Mouse (Mus musculus) midbrain, embryonic 13.5 days (tissue): ENCODE measurements around the gene B4galt7. TPM values are rescaled to one million over a fixed set of nuclear protein-coding genes. Genes with fewer than 3 reads are reported as not detected.
"Not testable (repeated sequence)": the region's sequence is repeated elsewhere in the genome, so short reads cannot be mapped to it uniquely, and the experiment has no call there.

Experiments
- ATAC-seq: fragments of 200-750 bp; cut with Nextera tagmentation; 2 replicates; pipeline ENCODE4 v1.8.0; 2017; ENCODE audit warnings: mild to moderate bottlenecking, moderate TSS enrichment, moderate library complexity
- H3K27ac ChIP-seq: fragments of 300-500 bp; sonication (generic); 2 replicates; pipeline ENCODE4 v1.5.1; 2015; ENCODE audit warnings: inconsistent platforms, mild to moderate bottlenecking, moderate library complexity
- H3K27me3 ChIP-seq: fragments of 300-500 bp; sonication (generic); 2 replicates; pipeline ENCODE4 v1.6.1; 2015; ENCODE audit warnings: mild to moderate bottlenecking, inconsistent platforms
- H3K36me3 ChIP-seq: fragments of 300-500 bp; sonication (generic); 2 replicates; pipeline ENCODE4 v1.6.1; 2015; ENCODE audit warnings: mild to moderate bottlenecking, inconsistent platforms
- H3K4me1 ChIP-seq: fragments of 300-500 bp; sonication (generic); replicated peaks from 2 replicates; pipeline ENCODE4 v1.6.1; 2015; ENCODE audit warnings: inconsistent platforms
- H3K4me2 ChIP-seq: fragments of 300-500 bp; sonication (generic); replicated peaks from 2 replicates; pipeline ENCODE4 v1.6.1; 2015; ENCODE audit warnings: moderate library complexity, mild to moderate bottlenecking, inconsistent platforms
- H3K4me3 ChIP-seq: fragments of 300-500 bp; sonication (generic); replicated peaks from 2 replicates; pipeline ENCODE4 v1.5.1; 2015; ENCODE audit warnings: mild to moderate bottlenecking, inconsistent platforms
- H3K9ac ChIP-seq: fragments of 300-500 bp; sonication (generic); replicated peaks from 2 replicates; pipeline ENCODE4 v1.6.1; 2015; ENCODE audit warnings: mild to moderate bottlenecking, inconsistent platforms
- H3K9me3 ChIP-seq: fragments of 300-500 bp; sonication (generic); 2 replicates; pipeline ENCODE4 v1.6.1; 2016; ENCODE audit warnings: mild to moderate bottlenecking, inconsistent platforms
- WGBS: fragments of 180-500 bp; shearing (Covaris S2); methylation state at CpG from one replicate; pipeline ENCODE4 v1.1.7; 2015; 5-methylcytosine and 5-hydroxymethylcytosine counted together
- polyA plus RNA-seq: library from polyadenylated mRNA; unstranded; fragments of >200 nt; fragmentation: Nextera tagmentation; extraction: Ambion mirVana; gene quantifications from 2 replicates; pipeline ENCODE4 v1.2.1, GENCODE M21; 2015

Gene B4galt7
- polyA plus RNA-seq, 1 experiment from 2014 or later, result 45.5 TPM

DNA sequence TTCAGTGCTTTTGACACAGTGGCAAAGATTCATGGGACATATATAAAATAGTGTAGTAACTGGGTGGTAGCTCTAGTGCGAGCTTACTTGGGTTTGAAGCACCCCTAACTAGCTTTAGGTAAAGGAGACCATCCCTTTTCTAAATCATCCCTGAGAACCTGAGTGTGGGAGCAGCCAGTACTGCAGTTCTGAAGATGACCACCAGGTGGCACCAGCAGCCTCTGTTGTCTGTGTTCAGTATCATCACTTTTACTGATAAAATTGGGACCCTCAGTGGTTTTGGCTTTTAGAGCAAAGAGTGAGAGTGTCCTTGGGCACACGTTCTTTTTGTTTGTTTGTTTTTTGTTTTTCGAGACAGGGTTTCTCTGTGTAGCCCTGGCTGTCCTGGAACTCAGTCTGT, 1.9 kb downstream of the B4galt7 start:
- Histone ChIP-seq H3K27ac (no peak overlapping the region), H3K4me3 (no peak overlapping the region), H3K4me2 (peak overlapping the region; percentile 80), H3K9ac (no peak overlapping the region), H3K27me3 (no peaks in the 10 kb centered on the region), H3K4me1 (peaks cover 27% of the 10 kb centered on the region), H3K36me3 (peaks cover 49% of the 10 kb centered on the region), H3K9me3 (no peaks in the 10 kb centered on the region)
- no peak for ATAC-seq
- 9% methylated on average over 3 of the region's 3 CpGs for WGBS

DNA sequence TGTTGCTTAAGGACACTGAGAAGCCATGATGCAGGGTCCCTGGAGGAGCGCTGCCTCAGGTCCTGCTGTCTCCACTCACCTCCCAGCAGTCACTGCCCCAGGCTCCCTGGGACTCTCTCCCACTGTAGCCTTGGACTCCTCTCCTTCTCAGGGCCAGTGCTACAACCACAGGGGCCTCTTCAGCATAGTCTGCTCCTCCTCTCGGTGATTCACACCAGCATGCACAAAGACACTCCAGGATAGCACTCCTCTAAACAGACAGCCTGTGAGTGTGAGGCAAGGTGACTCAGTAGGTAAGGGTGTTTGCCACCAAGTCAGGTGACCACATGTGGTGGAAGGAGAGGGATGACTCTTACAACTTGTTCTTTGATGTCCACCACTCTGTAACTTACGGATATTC, 4.9 kb downstream of the B4galt7 start:
- Histone ChIP-seq H3K4me3 (no peak overlapping the region), H3K9me3 (no peaks in the 10 kb centered on the region), H3K9ac (no peak overlapping the region), H3K4me2 (no peak overlapping the region), H3K27ac (no peak overlapping the region), H3K36me3 (peaks cover 60% of the 10 kb centered on the region), H3K27me3 (no peaks in the 10 kb centered on the region), H3K4me1 (peaks cover 20% of the 10 kb centered on the region)
- no peak for ATAC-seq
- WGBS, result 90% methylated on average over 3 of the region's 3 CpGs

DNA sequence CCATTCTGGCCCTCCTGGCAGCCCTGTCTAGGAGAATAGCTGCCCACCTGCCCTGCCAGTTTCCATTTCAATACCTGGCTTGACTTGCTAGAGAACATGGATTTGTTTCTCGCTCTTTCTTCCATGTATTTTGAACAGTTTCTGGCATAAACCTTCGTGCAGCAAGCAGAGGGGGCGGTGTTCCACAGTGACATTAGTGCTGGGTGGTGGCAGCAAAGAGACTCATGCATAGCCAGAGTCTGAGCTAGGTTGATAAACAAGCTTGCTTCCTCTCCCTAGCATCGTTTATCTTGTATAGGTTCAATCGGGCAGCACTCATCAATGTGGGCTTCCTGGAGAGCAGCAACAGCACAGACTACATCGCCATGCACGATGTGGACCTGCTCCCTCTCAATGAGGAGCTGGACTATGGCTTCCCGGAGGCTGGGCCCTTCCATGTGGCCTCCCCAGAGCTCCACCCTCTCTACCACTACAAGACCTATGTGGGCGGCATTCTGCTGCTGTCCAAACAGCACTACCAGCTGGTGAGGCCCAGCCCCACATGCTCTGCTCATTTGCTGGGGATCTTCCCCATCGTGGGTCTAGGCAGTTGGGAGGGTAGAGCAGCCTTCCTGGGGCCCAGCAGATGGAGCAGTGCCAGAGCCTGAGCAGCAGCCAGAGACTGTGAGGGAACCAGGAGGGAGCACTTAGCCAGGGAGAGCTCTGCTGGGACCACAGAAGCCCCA, 7.4 kb downstream of the B4galt7 start:
- no peak for ATAC-seq
- no peak overlapping the region for H3K4me2 ChIP-seq
- H3K36me3 ChIP-seq, result peaks cover 82% of the 10 kb centered on the region

DNA sequence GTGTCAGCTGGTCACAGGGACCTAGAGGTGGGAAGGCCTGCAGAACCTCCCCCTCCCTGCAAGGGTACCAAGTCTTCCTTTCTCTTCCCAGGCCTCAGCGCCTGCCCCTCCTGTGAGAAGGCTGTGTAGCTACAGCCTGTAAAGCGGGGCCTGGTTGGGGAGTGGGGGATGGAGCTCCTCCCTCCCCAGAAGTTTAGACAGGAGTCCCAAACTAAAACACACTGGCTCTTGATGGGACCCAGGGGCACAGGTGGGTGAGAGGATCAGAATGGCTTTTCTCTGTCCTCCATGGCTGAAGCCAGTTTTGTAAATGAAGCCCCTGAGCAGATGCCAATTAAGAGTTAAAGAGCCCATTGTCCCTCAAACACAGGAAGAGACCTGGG, 7.9 kb downstream of the B4galt7 start:
- no peak for ATAC-seq
- H3K4me1 ChIP-seq, result no peaks in the 10 kb centered on the region; the same call in 1 of the 2 replicates
- no peak overlapping the region for H3K9ac ChIP-seq
- peaks cover 82% of the 10 kb centered on the region for H3K36me3 ChIP-seq
- H3K4me3 ChIP-seq, result no peak overlapping the region
- no peaks in the 10 kb centered on the region for H3K9me3 ChIP-seq
- H3K27me3 ChIP-seq, result no peaks in the 10 kb centered on the region
- H3K4me2 ChIP-seq, result no peak overlapping the region
- no peak overlapping the region for H3K27ac ChIP-seq
- WGBS, result 89% methylated on average over 2 of the region's 2 CpGs

More for the DNA sequence above, 7.4 kb downstream of the B4galt7 start:
- Histone ChIP-seq H3K4me1 (peaks cover 5% of the 10 kb centered on the region), H3K4me3 (no peak overlapping the region), H3K9ac (no peak overlapping the region), H3K9me3 (no peaks in the 10 kb centered on the region), H3K27me3 (no peaks in the 10 kb centered on the region), H3K27ac (no peak overlapping the region)
- 87% methylated on average over 10 of the region's 10 CpGs for WGBS

DNA sequence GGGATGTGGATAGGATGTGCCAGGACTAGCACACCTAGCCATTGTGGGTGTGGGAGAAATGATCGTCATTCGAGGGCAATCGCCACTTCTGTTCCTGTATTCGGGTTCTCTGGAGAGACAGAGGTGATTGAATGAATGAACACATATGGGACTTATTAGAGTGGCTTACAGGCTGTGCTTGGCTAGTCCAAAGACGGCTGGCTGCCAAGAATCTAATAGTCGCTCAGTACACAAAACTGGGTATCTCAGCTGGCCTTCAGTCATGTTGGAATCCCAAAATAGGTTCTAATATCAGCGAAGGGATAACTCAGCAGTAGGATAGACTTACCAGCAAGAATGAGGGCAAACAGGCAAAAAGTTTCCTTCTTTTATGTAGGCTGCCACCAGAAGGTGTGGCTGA, 12.3 kb downstream of the B4galt7 start:
- Histone ChIP-seq H3K4me1 (no peaks in the 10 kb centered on the region), H3K4me3 (no peak overlapping the region), H3K4me2 (no peak overlapping the region), H3K27me3 (no peaks in the 10 kb centered on the region), H3K27ac (no peak overlapping the region), H3K9ac (no peak overlapping the region; the same call in 1 of the 2 replicates), H3K36me3 (peaks cover 56% of the 10 kb centered on the region), H3K9me3 (no peaks in the 10 kb centered on the region)
- WGBS, result 95% methylated on average over 7 of the region's 7 CpGs
- no peak for ATAC-seq

DNA sequence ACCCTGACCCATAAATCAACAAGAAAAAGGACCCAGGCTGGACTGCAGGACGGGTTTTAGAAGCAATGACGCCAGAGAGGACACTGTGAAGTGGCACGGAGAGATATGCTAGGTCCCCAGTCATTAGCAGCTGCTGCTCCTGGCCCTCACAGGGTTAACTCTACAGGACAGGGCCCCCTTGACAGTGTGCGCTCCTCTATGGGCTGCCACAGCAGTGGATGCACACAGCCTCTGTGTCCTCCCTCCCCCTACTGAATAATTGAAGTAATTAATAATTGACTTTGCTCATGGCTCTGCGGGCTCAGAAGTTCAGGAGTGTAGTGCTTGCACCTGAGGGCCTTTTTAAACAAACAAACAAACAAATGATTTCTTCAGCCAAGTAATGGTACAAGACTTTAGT, 13.8 kb downstream of the B4galt7 start:
- Histone ChIP-seq H3K27me3 (no peaks in the 10 kb centered on the region), H3K4me2 (no peak overlapping the region), H3K4me1 (no peaks in the 10 kb centered on the region), H3K4me3 (no peak overlapping the region), H3K9ac (no peak overlapping the region), H3K9me3 (no peaks in the 10 kb centered on the region), H3K27ac (no peak overlapping the region), H3K36me3 (peaks cover 41% of the 10 kb centered on the region)
- 55% methylated on average over 5 of the region's 5 CpGs for WGBS
- no peak for ATAC-seq

DNA sequence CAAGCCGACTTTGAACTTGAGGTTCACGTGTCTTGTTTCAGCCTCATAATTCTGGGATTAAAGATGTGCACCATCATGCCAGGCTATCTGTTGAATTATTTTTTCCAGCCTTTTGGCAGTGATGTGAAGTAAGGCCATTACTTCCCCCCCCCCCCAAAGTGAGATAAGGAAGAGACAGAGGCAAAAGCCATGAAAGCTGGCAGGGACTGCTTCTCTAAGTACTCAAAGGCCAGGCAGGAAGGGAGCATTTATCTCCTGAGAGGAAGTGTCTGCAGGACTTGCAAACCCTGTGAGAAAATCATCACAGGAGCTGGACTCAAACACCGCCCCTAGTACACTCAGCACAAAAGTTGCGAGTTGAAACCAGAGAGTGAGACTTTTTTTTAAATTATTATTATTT, 19.6 kb downstream of the B4galt7 start:
- 94% methylated on average over 4 of the region's 4 CpGs for WGBS
- no peak overlapping the region for H3K27ac ChIP-seq
- 0 out of 2 replicates have a peak, but pooled peaks cover 3% of the 10 kb centered on the region for H3K36me3 ChIP-seq
- H3K4me2 ChIP-seq, result no peak overlapping the region
- no peak for ATAC-seq
- H3K27me3 ChIP-seq, result no peaks in the 10 kb centered on the region
- no peaks in the 10 kb centered on the region for H3K9me3 ChIP-seq
- H3K4me3 ChIP-seq, result no peak overlapping the region
- no peak overlapping the region for H3K9ac ChIP-seq
- H3K4me1 ChIP-seq, result peaks cover 16% of the 10 kb centered on the region

DNA sequence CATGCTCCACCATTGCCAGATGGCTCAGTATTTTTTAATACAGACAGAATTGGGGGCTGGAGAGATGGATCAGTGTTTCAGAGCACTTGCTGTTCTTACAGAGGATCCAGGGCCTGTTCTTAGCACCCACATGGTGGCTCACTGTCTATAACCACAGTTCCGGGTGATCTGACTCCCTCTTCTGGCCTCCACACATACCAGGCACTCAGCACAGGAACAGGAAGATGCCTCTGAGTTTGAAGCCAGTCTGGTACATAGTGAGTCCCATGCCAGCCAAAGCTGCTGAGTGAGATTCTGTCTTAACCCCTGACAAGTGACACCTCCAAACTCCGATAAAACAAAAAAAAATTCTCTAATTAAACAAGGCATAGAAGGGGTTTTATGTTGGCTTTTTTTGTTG, 20.6 kb downstream of the B4galt7 start:
- peaks cover 24% of the 10 kb centered on the region for H3K4me1 ChIP-seq
- H3K4me2 ChIP-seq, result no peak overlapping the region
- no peak for ATAC-seq
- H3K36me3 ChIP-seq, result peaks cover 5% of the 10 kb centered on the region; the same call in 1 of the 2 replicates
- H3K9me3 ChIP-seq, result no peaks in the 10 kb centered on the region
- WGBS, result 75% methylated on average over 2 of the region's 2 CpGs
- H3K4me3 ChIP-seq, result no peak overlapping the region
- H3K27me3 ChIP-seq, result no peaks in the 10 kb centered on the region
- H3K9ac ChIP-seq, result no peak overlapping the region
- H3K27ac ChIP-seq, result no peak overlapping the region

DNA sequence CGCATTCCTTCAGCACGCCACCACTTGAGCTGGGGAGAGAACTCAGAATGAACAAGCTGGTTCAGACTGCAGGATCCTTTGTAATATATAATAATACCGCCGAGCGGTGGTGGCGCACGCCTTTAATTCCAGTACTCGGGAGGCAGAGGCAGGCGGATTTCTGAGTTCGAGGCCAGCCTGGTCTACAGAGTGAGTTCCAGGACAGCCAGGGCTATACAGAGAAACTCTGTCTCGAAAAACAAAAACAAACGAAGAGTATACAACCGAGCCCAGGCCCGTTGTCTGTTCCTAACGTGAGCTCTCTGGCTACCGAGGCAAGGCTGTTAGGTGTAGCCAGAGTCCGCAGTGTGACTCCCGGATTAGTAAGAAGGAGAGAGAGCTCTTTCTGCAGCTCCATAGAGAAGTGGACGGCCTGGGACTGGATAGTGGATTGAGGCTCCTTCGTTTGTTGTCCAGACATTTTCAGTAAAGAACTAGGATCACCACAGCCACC, 22.5 kb downstream of the B4galt7 start:
- Histone ChIP-seq H3K4me1 (peaks cover 32% of the 10 kb centered on the region), H3K4me2 (peak overlapping the region; percentile 66), H3K9ac (peak overlapping the region; percentile 83), H3K27ac (peak overlapping the region; percentile 94), H3K36me3 (peaks cover 17% of the 10 kb centered on the region), H3K4me3 (peak overlapping the region; percentile 73)
- not testable (repeated sequence) for H3K9me3 ChIP-seq, ATAC-seq, H3K27me3 ChIP-seq
- 24% methylated on average over 20 of the region's 20 CpGs for WGBS

DNA sequence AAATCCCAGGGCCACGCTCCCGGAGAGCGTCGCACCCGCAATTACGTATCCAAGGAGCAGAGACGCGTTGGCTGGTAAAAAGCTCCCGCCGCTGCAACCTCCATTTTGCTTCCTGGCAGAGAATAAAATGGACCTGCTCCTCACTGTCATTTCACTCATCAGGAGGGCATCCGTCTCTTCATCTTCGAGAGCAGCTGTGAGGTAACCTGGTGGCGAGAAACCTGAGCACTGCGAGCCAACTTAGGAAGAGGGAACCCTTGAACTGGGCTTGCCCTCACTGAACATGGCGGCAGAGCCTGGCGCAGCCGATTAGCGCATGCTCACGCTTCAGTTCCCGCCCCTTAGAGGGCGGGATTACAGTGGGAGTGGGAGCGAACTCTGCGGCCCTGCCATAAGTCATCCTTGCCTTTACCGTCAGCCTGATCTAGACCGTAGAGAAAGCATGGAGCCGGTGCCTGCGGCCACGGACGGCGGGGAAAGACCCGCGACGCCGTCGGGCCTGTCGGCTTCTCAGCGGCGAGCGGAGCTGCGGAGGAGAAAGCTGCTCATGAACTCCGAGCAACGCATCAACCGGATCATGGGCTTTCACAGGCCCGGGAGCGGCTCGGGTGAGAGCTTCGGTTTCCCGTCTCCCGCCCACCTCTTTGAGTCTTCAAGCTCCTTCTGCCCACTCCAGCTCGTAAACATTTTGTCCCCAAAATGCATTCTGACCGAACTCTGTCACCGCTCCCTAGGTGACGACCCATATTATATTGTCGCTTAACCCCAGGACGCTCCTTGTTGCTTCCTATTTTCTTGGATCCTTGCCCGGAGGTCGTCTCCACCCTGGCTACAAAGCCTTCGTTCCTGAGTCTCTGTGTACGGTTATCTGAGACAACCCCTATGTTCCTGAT, 23.2 kb downstream of the B4galt7 start, which contains the start of gene Caml:
TSS of gene Caml (plus strand) at position 357 of the 893 bp plus-strand sequence.
- WGBS, result under 1% methylated on average over 59 of the region's 59 CpGs
- ATAC-seq, result peak; percentile 98

DNA sequence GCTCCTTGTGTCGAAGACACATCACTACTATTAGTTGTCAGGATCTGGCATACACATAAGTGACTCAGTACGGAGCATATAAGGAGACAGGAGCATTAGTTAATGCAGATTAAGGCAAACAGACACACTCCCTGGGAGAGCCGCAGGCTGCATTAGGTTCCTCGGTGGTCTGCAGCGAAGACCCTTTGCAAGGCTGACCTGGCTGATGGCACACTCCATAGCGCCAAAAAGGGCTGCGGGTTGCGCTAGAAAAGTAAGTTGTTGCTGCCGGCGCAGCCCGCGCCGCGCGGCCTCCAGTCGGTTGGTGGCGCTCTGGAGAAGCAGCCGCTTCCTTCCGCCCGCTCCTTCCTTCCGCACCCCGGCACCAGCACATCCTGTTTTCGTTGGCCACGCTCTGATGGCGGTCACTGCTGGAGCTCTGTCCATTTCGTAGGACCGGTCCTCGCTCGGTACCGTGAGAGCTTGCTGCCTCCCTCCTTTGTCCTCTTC, 35.0 kb downstream of the B4galt7 start, which contains the start of gene Ddx46:
TSS of gene Ddx46 (plus strand) at position 389 of the 489 bp plus-strand sequence.
- ATAC-seq, result peak; percentile 96

More for the DNA sequence above, 23.2 kb downstream of the B4galt7 start, which contains the start of gene Caml:
- H3K9me3 ChIP-seq, result no peaks in the 10 kb centered on the region
- H3K4me2 ChIP-seq, result peak within 1 kb of the TSS; percentile 66
- H3K9ac ChIP-seq, result peak within 1 kb of the TSS; percentile 83
- H3K27ac ChIP-seq, result peak within 1 kb of the TSS; percentile 94
- peaks cover 22% of the 10 kb centered on the region for H3K36me3 ChIP-seq
- peaks cover 32% of the 10 kb centered on the region for H3K4me1 ChIP-seq
- no peaks in the 10 kb centered on the region for H3K27me3 ChIP-seq
- H3K4me3 ChIP-seq, result peak within 1 kb of the TSS; percentile 73

More for the DNA sequence above, 35.0 kb downstream of the B4galt7 start, which contains the start of gene Ddx46:
- WGBS, result 6% methylated on average over 30 of the region's 30 CpGs
- peaks cover 52% of the 10 kb centered on the region for H3K36me3 ChIP-seq
- peak within 1 kb of the TSS; percentile 99 for H3K4me3 ChIP-seq
- peaks cover 23% of the 10 kb centered on the region for H3K4me1 ChIP-seq
- H3K4me2 ChIP-seq, result peak within 1 kb of the TSS; percentile 90
- H3K27ac ChIP-seq, result peak within 1 kb of the TSS; percentile 58
- peak within 1 kb of the TSS; percentile 92 for H3K9ac ChIP-seq
- no peaks in the 10 kb centered on the region for H3K27me3 ChIP-seq
- H3K9me3 ChIP-seq, result no peaks in the 10 kb centered on the region
